Mouse (Mus musculus) megakaryocyte-erythroid progenitor cell, adult 5-6 weeks (primary cell): Measurements from ENCODE around the gene Ufl1. TPM values are rescaled to one million over a fixed set of nuclear protein-coding genes. Genes with fewer than 3 reads are reported as not detected.

Source experiments
- total RNA-seq, 2 experiments: library from RNA; stranded (forward) in 1 of 2; stranded (reverse) in 1 of 2; fragments of 200-1000, 215-1000 nt in 1 of 2; fragments of >200 nt in 1 of 2; fragmentation: Nextera tagmentation in 1 of 2; gene quantifications; 2 replicates each; pipeline ENCODE4 v1.2.3; 2014 to 2017

Gene Ufl1
- total RNA-seq, 2 experiments from 2014 or later = 13.2 to 17.4 TPM

Other genes with a start within 250 kb of the Ufl1 start
- gene Fhl5, start 38.9 kb downstream of the Ufl1 start, total RNA-seq (2014; fragmentation: Nextera tagmentation) = not detected in 2 replicates
- not detected in 2 replicates for gene Fhl5, start 38.9 kb downstream of the Ufl1 start, total RNA-seq (2017)